Mouse (Mus musculus) thymus, postnatal 10 days (tissue): ENCODE results near the gene Il1rl1.

Source experiments
- DNase-seq, 2 experiments: peaks; one replicate each; pipeline ENCODE4 v3.0.0; 2021; ENCODE audit warnings: low spot score in 2 of 2

Gene Il1rl1

GRCm38 (mm10) chr1:40437340-40437739 is 8.0 kb downstream of the Il1rl1 start:
- DNase-seq = no peak

- DNase-seq = no peak
These were observed 10.1 kb downstream of the Il1rl1 start for GRCm38 (mm10) chr1:40439504-40439903.

GRCm38 (mm10) chr1:40444800-40445199 is 15.4 kb downstream of the Il1rl1 start:
- no peak for DNase-seq

- DNase-seq = peak; percentile 55 to 67
These were observed 36.4 kb downstream of the Il1rl1 start, which contains the start of gene Il18r1 for GRCm38 (mm10) chr1:40465477-40466430. TSS of gene Il18r1 (plus strand) at chr1:40465552.

- DNase-seq = no peak
These were observed 37.9 kb downstream of the Il1rl1 start for GRCm38 (mm10) chr1:40467306-40467705.

- DNase-seq = no peak
These were observed 39.4 kb downstream of the Il1rl1 start for GRCm38 (mm10) chr1:40468805-40469204.

GRCm38 (mm10) chr1:40469900-40470299 is 40.5 kb downstream of the Il1rl1 start:
- DNase-seq = no peak

GRCm38 (mm10) chr1:40472401-40472800 is 43.0 kb downstream of the Il1rl1 start:
- DNase-seq = no peak

GRCm38 (mm10) chr1:40473640-40474039 is 44.3 kb downstream of the Il1rl1 start:
- DNase-seq = no peak

GRCm38 (mm10) chr1:40474336-40474735 is 45.0 kb downstream of the Il1rl1 start:
- no peak for DNase-seq

GRCm38 (mm10) chr1:40475697-40476096 is 46.3 kb downstream of the Il1rl1 start:
- peak in 1 of 2 experiments; percentile 26 for DNase-seq

- no peak for DNase-seq
These were observed 47.4 kb downstream of the Il1rl1 start for GRCm38 (mm10) chr1:40476756-40477155.

GRCm38 (mm10) chr1:40479505-40479923 is 50.1 kb downstream of the Il1rl1 start:
- peak in 1 of 2 experiments; percentile 28 for DNase-seq

GRCm38 (mm10) chr1:40494594-40494993 is 65.2 kb downstream of the Il1rl1 start:
- no peak for DNase-seq

GRCm38 (mm10) chr1:40499708-40500107 is 70.3 kb downstream of the Il1rl1 start:
- DNase-seq = no peak

- no peak for DNase-seq
These were observed 71.8 kb downstream of the Il1rl1 start for GRCm38 (mm10) chr1:40501126-40501525.

GRCm38 (mm10) chr1:40501546-40502398 is 72.4 kb downstream of the Il1rl1 start:
- DNase-seq = no peak

- DNase-seq = no peak
These were observed 75.2 kb downstream of the Il1rl1 start for GRCm38 (mm10) chr1:40504548-40504947.
